Mouse (Mus musculus) left cerebral cortex, postnatal 4 days (tissue): ENCODE results near the gene Gm10318. TPM values are rescaled to one million over a fixed set of nuclear protein-coding genes. Genes with fewer than 3 reads are reported as not detected.
A peak's percentile ranks its signal among the peaks of the same experiment; 100 is the strongest.

Experiments used
- DNase-seq: peaks from one replicate; pipeline ENCODE4 v3.0.0-alpha.2; 2022
- intact Hi-C: fragments of 180-260 bp; cut with DNase I; formaldehyde crosslinking; loops from one replicate; pipeline ENCODE4 v1.15.1; 2025
- total RNA-seq, 2 experiments: library from RNA; stranded (reverse); gene quantifications; 2 replicates each; pipeline ENCODE4 v1.2.3; 2021

The Gm10318 gene
- total RNA-seq, 2 experiments from 2014 or later, result not detected

DNA sequence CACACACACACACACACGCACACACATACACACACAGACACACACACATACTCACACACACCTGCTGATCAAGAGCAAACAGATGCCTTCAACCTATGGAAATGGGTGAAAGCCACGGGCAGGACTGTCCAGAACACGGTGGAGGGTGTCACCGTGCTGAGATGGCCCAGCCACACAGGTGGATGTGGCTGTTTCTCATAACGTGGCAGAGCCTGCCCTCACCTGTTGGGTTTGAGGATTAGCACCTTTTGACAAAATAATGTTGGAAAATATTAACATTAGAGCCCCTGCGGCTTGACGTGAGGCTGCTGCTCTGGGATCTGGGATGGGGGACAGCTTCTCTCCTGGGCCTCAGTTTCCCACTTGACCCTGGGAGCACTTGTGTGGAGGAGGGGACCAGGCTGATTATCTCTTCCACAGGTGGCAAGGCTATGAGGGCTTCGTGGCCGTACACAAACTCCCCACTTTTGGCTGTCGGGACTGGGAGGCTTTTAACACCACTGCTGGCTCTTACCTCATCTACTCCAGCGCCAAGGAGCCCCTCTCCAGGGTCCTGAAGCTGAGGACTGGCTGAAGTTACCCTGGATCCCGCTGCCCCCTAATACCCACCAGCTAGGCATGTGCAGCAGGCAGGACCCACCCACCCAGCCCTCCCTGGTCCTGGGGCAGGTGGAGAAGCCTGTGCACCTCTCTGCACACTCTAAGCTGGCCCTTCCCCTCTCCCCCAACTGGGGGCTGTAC, 33.5 kb downstream of the Gm10318 start:
- no peak for DNase-seq
- intact Hi-C loops, result loop anchor here (10.0 kb wide), 1 partner anchor 341 kb away; no protein-coding TSS in a partner anchor

DNA sequence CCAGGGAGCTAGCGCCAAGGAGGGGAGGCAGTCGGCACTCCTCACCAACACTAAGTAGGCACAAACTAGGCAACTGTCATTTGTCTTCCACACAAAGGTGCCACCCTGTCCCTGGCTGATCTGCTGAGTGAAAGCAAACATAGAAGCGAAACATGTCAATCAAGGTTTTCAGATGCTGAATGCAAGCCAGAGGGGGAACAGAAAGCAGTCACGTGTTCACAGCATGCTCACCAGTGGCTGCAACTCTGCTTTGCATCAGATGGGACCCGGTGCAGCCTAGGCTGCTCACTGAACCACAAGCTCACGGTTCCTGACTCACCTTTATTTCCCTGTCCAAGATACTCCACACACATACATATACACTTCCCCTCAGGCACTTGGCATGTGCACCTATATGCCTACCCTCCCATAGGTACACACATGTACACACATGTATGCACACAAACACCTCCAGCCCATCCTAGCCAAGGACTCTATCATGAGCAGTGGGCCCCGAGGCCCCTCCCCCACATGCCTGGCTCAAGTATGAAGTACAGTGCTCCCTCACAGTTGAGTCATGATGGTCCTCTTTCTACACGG, 38.4 kb downstream of the Gm10318 start:
- no peak for DNase-seq
- intact Hi-C loops, result no loop called here

DNA sequence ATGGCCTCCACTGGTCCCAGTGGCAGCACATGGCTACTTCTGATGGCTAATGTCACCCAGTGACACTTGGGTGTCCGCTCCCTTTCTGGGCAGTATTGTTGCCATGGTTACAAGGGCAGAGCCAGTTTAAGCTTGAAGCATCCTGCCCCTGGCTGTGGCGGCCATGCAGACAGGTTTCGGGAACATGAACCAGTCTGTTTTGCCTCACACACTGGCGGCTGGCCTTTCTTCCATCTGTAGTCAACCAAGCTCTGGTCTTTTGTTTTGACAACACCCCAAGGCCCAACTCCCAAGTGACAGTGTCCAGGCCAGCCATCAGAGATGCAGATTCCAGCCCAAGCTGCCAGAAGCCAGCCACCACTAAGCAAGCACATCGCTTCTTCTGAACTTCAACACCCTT, 42.9 kb downstream of the Gm10318 start:
- intact Hi-C loops, result no loop called here
- DNase-seq, result no peak

DNA sequence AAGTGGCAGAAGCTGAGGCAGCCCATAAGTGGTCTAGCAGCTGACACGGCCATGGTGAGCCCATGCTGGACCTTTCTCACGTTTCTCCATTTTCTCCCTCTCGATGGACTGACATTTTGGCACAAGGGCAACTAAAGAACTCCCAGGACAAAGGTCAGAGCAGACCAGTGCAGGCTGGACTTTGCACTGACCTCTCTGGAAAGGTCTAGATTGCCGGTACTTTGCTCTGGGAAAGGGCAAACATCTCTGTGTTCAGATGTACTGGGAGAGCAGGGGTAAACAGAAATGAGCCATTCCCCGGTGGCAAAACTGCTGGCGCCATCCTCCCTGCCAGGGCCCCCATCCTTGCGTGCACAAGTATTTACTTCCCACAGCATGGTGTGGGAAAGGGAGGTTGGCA, 47.5 kb downstream of the Gm10318 start:
- no peak for DNase-seq
- intact Hi-C loops, result no loop called here

DNA sequence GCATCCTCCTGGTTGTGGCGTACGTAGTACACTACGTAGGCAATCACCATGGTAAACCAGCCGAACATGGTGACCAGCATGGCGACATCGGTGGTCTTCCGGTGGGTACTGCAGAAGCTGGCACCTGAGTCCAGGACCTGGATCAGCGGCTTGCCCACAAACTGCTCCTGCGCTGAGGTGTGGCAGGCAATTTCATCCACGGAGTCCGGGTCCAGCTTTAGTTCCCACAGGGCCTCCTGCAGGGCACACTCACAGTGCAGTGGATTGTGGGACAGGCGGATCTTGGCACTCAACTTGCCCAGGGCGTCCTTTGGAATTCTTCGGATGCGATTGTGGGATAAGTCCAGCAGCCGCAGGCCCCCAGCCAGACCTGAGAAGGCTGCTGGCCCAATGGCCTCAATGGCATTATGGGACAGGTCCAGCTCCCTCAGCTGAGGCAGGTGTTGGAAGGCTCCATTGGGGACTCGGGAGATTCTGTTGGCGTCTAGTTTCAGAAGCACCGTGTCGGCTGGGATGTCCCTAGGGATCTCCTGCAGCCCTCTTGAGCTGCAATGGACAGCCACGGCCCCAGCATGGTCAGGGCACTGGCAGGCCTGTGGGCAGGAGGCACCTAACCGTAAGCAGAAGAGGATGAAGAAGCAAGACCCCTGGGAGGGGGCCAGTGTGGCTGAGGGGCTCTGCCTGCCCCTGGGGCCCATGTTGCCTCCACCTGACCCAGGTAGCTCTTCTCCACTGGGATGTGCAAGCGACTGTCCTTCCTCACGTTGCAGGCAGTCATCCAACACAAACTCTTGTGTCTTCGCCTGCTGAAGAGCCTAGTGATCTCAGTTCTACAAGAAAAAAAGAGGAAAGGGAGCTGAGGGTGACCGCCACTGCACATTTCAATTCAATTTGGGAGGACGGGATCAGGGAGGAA, 48.5 kb downstream of the Gm10318 start:
- no peak for DNase-seq
- intact Hi-C loops, result no loop called here

DNA sequence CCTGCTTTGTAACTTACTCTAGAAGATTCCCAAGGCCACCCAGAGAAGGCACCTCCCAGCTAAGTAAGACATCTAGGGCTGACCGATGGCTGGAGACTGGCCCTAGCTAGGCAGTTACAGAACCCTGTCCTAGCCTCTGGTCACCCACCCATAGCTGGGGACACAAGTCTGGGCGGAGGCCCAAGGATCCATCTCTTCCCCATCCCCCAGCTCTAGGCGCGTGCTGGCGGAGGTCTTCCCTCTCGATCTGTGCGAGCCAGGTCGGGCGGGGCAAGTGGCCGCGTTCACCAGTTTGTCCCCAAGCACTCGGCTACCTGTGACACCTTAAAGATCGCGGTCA, 49.2 kb downstream of the Gm10318 start:
- intact Hi-C loops, result no loop called here
- peak; percentile 63 for DNase-seq

DNA sequence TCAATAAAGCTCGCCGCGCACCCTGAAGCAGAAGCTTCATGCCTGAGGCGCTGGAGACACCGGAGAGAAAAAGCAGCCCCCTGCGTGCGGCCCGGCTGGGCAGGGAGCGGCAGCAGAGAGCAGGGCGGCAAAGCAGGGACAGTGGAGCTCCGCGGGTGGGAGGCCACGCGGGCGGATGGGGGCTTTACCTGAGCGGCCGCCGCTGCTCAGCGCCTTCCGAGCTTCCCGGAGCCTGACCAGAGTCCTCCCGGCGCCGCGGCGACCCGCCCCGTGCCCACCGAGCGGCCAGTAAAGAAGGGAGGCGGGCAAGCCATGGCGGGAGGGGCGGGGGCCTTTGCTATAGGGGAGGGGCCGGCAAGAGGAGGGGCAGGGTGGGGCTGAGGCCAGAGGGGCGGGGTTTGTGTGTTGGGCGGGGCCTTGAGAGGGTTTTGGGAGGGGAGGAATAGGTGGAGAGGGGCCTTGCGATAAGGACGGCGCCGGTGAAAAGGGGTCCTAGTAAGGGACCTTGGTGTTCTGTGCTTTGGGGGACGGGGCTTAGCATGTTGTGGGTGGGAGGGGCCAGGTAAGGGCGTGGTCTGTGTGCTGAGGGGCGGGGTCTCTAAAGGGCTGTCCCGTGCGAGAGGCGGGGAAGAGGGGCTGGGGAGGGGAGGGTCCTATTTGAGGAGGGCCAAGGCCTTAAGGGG, 49.7 kb downstream of the Gm10318 start, which contains the start of gene Lrrc3:
Lrrc3 (minus strand) TSS at position 326 of the 683 bp plus-strand sequence.
- intact Hi-C loops, result no loop called here
- peak; percentile 79 for DNase-seq

DNA sequence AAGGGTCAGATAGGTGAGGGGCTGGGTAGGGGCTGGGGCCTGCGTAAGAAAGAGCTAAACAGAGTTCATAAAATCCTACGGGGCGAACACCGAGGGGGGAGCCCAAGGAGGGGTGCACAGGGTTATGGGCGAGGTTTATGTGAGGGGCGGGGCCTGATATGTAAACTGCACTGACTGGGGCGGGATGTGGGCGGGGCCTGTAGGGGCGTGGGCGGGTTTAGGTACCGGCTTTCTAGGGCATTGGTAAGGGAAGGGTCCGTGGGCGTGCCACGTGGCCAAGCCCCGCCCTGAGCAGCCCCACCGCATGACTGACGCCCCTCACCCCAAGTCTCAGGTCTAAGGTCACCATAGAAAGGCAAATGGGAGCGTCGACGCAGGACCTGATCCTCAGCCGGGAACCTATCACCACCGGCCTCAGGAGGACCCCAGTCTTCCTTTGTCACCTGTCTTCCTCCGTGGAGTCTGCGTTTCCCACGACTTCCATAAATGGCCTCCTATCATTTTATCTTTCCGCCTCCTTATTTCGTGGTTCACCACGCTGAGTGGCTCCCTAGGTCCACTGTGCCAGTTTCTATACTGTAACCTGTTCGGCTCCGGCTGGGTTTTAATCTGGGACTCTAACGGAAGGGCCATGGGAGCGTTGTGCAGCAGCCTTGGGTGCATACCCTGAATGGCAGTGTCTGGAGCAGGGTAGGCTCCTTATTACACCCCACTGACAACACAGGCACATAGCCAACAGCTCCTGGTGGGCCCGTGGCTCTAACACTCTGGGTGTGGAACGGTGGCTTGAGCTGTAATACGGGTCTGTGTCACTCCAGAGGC, 50.4 kb downstream of the Gm10318 start:
- intact Hi-C loops, result no loop called here
- DNase-seq, result peak; percentile 87

Other genes with a start within 250 kb of the Gm10318 start
- gene Sumo3, start 246.8 kb upstream of the Gm10318 start, total RNA-seq, result 100 to 1,000 TPM; 175 to 189 TPM
- gene Gm49325, start 246.7 kb upstream of the Gm10318 start, total RNA-seq, result 10 to 100 TPM in 1 of 2 experiments, not detected in 1; 21.0 TPM
- 10 to 100 TPM; 45.1 to 47.6 TPM for gene Ube2g2, start 230.6 kb upstream of the Gm10318 start, total RNA-seq
- gene Tspear, start 166.3 kb upstream of the Gm10318 start, total RNA-seq, result not detected
- not detected for gene Gm19402, start 162.1 kb upstream of the Gm10318 start, total RNA-seq
- gene Gm9508, start 155.6 kb upstream of the Gm10318 start, total RNA-seq, result not detected
- not detected for gene Gm10272, start 146.2 kb upstream of the Gm10318 start, total RNA-seq
- gene Gm10024, start 141.4 kb upstream of the Gm10318 start, total RNA-seq, result not detected
- gene Gm10142, start 137.1 kb upstream of the Gm10318 start, total RNA-seq, result not detected
- not detected for gene Krtap12-1, start 132.3 kb upstream of the Gm10318 start, total RNA-seq
- gene Gm10100, start 126.4 kb upstream of the Gm10318 start, total RNA-seq, result not detected
- not detected for gene Gm18596, start 110.2 kb upstream of the Gm10318 start, total RNA-seq
- not detected for gene Gm9736, start 101.5 kb upstream of the Gm10318 start, total RNA-seq
- not detected for gene Gm3233, start 93.2 kb upstream of the Gm10318 start, total RNA-seq
- not detected for gene Gm3238, start 81.5 kb upstream of the Gm10318 start, total RNA-seq
- gene Gm7138, start 75.9 kb upstream of the Gm10318 start, total RNA-seq, result not detected
- gene Gm3250, start 70.3 kb upstream of the Gm10318 start, total RNA-seq, result not detected
- not detected for gene Gm7137, start 64.7 kb upstream of the Gm10318 start, total RNA-seq
- gene Gm9639, start 57.8 kb upstream of the Gm10318 start, total RNA-seq, result not detected
- gene Gm19668, start 53.7 kb upstream of the Gm10318 start, total RNA-seq, result not detected
- gene Gm9507, start 41.0 kb upstream of the Gm10318 start, total RNA-seq, result not detected
- not detected for gene Gm2696, start 38.2 kb upstream of the Gm10318 start, total RNA-seq
- gene Krtap10-4, start 25.8 kb upstream of the Gm10318 start, total RNA-seq, result not detected
- not detected for gene Krtap10-10, start 16.9 kb upstream of the Gm10318 start, total RNA-seq
- not detected for gene Gm36176, start 6.1 kb upstream of the Gm10318 start, total RNA-seq
- gene Gm3285, start 9.1 kb downstream of the Gm10318 start, total RNA-seq, result not detected
- gene Lrrc3, start 49.7 kb downstream of the Gm10318 start, total RNA-seq, result 10 to 100 TPM; 38.5 to 39.1 TPM
- 10 to 100 TPM; 14.1 to 22.9 TPM for gene Trpm2, start 117.7 kb downstream of the Gm10318 start, total RNA-seq
- gene 1810043G02Rik, start 125.7 kb downstream of the Gm10318 start, total RNA-seq, result 10 to 100 TPM; 28.9 to 35.3 TPM
- gene Pfkl, start 157.2 kb downstream of the Gm10318 start, total RNA-seq, result 10 to 100 TPM; 73.2 to 83.6 TPM
- not detected for gene Dnmt3l, start 189.1 kb downstream of the Gm10318 start, total RNA-seq
- gene Aire, start 190.8 kb downstream of the Gm10318 start, total RNA-seq, result under 1 TPM; 0.44 TPM
- gene Icosl, start 216.4 kb downstream of the Gm10318 start, total RNA-seq, result under 1 TPM; 0.85 to 0.98 TPM